Mouse (Mus musculus): Measurements from ENCODE around the gene Pcdh15. TPM values are rescaled to one million over a fixed set of nuclear protein-coding genes. Genes with fewer than 3 reads are reported as not detected.

Pcdh15 gene
- polyA plus RNA-seq, 1 experiment from 2014 or later: 1.1 TPM

GRCm38 (mm10) chr10:73431345-73431744 lies 332.2 kb downstream of the Pcdh15 start:
- H3K27ac ChIP-seq: no peak overlapping the region
- no peak for DNase-seq (ENCODE audit: low spot score)
- H3K4me3 ChIP-seq: no peak overlapping the region
- H3K4me1 ChIP-seq: no peaks in the 10 kb centered on the region
- no peaks in the 10 kb centered on the region for H3K9me3 ChIP-seq (replicated peaks)
- WGBS: 92% methylated on average over 3 of the region's 3 CpGs
- H3K36me3 ChIP-seq: no peaks in the 10 kb centered on the region
- H3K27me3 ChIP-seq (ENCODE audit: low read depth, poor library complexity, severe bottlenecking): no peaks in the 10 kb centered on the region

- Histone ChIP-seq H3K27ac (no peak overlapping the region), H3K27me3 (ENCODE audit: low read depth, poor library complexity, severe bottlenecking) (no peaks in the 10 kb centered on the region), H3K4me3 (no peak overlapping the region), H3K36me3 (no peaks in the 10 kb centered on the region), H3K9me3 (replicated peaks) (no peaks in the 10 kb centered on the region), H3K4me1 (no peaks in the 10 kb centered on the region)
- DNase-seq (ENCODE audit: low spot score): no peak
- WGBS: 87% methylated on average over 2 of the region's 2 CpGs
These were observed 384.9 kb downstream of the Pcdh15 start for GRCm38 (mm10) chr10:73484082-73484481.

GRCm38 (mm10) chr10:73491654-73492053 lies 392.5 kb downstream of the Pcdh15 start:
- H3K4me1 ChIP-seq: no peaks in the 10 kb centered on the region
- 88% methylated on average over 5 of the region's 5 CpGs for WGBS

GRCm38 (mm10) chr10:73514846-73515245 lies 415.7 kb downstream of the Pcdh15 start:
- no peak overlapping the region for H3K4me3 ChIP-seq
- H3K27me3 ChIP-seq (ENCODE audit: low read depth, poor library complexity, severe bottlenecking): no peaks in the 10 kb centered on the region
- no peak overlapping the region for H3K27ac ChIP-seq
- no peak for DNase-seq (ENCODE audit: low spot score)
- WGBS: 88% methylated on average over 3 of the region's 3 CpGs
- peaks cover 8% of the 10 kb centered on the region; the same call in 1 of the 2 replicates for H3K4me1 ChIP-seq
- no peaks in the 10 kb centered on the region for H3K9me3 ChIP-seq (replicated peaks)
- no peaks in the 10 kb centered on the region for H3K36me3 ChIP-seq

More at GRCm38 (mm10) chr10:73491654-73492053, 392.5 kb downstream of the Pcdh15 start:
- Histone ChIP-seq H3K27ac (no peak overlapping the region), H3K27me3 (ENCODE audit: low read depth, poor library complexity, severe bottlenecking) (no peaks in the 10 kb centered on the region), H3K4me3 (no peak overlapping the region), H3K9me3 (replicated peaks) (no peaks in the 10 kb centered on the region), H3K36me3 (no peaks in the 10 kb centered on the region)
- DNase-seq (ENCODE audit: low spot score): no peak

GRCm38 (mm10) chr10:73515742-73516141 lies 416.6 kb downstream of the Pcdh15 start:
- no peak overlapping the region for H3K4me3 ChIP-seq
- peaks cover 13% of the 10 kb centered on the region; the same call in 1 of the 2 replicates for H3K4me1 ChIP-seq
- 77% methylated on average over 2 of the region's 2 CpGs for WGBS
- no peaks in the 10 kb centered on the region for H3K9me3 ChIP-seq (replicated peaks)
- H3K36me3 ChIP-seq: no peaks in the 10 kb centered on the region
- H3K27me3 ChIP-seq (ENCODE audit: low read depth, poor library complexity, severe bottlenecking): no peaks in the 10 kb centered on the region
- no peak for DNase-seq (ENCODE audit: low spot score)
- H3K27ac ChIP-seq: no peak overlapping the region

GRCm38 (mm10) chr10:73519438-73519837 lies 420.3 kb downstream of the Pcdh15 start:
- Histone ChIP-seq H3K4me3 (no peak overlapping the region), H3K27me3 (ENCODE audit: low read depth, poor library complexity, severe bottlenecking) (no peaks in the 10 kb centered on the region), H3K27ac (no peak overlapping the region), H3K4me1 (peaks cover 13% of the 10 kb centered on the region; the same call in 1 of the 2 replicates), H3K36me3 (no peaks in the 10 kb centered on the region), H3K9me3 (replicated peaks) (no peaks in the 10 kb centered on the region)
- peak; percentile 56 for DNase-seq (ENCODE audit: low spot score)
- 46% methylated on average over 3 of the region's 3 CpGs for WGBS

GRCm38 (mm10) chr10:73552831-73553230 lies 453.7 kb downstream of the Pcdh15 start:
- 93% methylated on average over 10 of the region's 10 CpGs for WGBS
- H3K36me3 ChIP-seq: no peaks in the 10 kb centered on the region
- H3K27ac ChIP-seq: no peak overlapping the region
- H3K4me3 ChIP-seq: no peak overlapping the region
- no peaks in the 10 kb centered on the region for H3K9me3 ChIP-seq (replicated peaks)
- no peak for DNase-seq (ENCODE audit: low spot score)
- H3K27me3 ChIP-seq (ENCODE audit: low read depth, poor library complexity, severe bottlenecking): no peaks in the 10 kb centered on the region
- no peaks in the 10 kb centered on the region for H3K4me1 ChIP-seq

- 71% methylated on average over 7 of the region's 7 CpGs for WGBS
- Histone ChIP-seq H3K27ac (no peak overlapping the region), H3K4me1 (no peaks in the 10 kb centered on the region), H3K27me3 (ENCODE audit: low read depth, poor library complexity, severe bottlenecking) (no peaks in the 10 kb centered on the region), H3K36me3 (no peaks in the 10 kb centered on the region), H3K4me3 (no peak overlapping the region), H3K9me3 (replicated peaks) (no peaks in the 10 kb centered on the region)
- peak; percentile 31 for DNase-seq (ENCODE audit: low spot score)
These were observed 465.1 kb downstream of the Pcdh15 start for GRCm38 (mm10) chr10:73564216-73564615.

GRCm38 (mm10) chr10:73574711-73575297 lies 475.7 kb downstream of the Pcdh15 start:
- Histone ChIP-seq H3K9me3 (replicated peaks) (no peaks in the 10 kb centered on the region), H3K36me3 (no peaks in the 10 kb centered on the region), H3K27me3 (ENCODE audit: low read depth, poor library complexity, severe bottlenecking) (no peaks in the 10 kb centered on the region), H3K4me1 (no peaks in the 10 kb centered on the region), H3K4me3 (no peak overlapping the region), H3K27ac (no peak overlapping the region)
- WGBS: 94% methylated on average over 5 of the region's 5 CpGs
- no peak for DNase-seq (ENCODE audit: low spot score)

- no peak overlapping the region for H3K4me3 ChIP-seq
- DNase-seq (ENCODE audit: low spot score): no peak
- no peaks in the 10 kb centered on the region for H3K36me3 ChIP-seq
- H3K9me3 ChIP-seq (replicated peaks): no peaks in the 10 kb centered on the region
- H3K4me1 ChIP-seq: no peaks in the 10 kb centered on the region
- 98% methylated on average over 1 of the region's 1 CpGs for WGBS
- no peak overlapping the region for H3K27ac ChIP-seq
- no peaks in the 10 kb centered on the region for H3K27me3 ChIP-seq (ENCODE audit: low read depth, poor library complexity, severe bottlenecking)
These were observed 568.4 kb downstream of the Pcdh15 start for GRCm38 (mm10) chr10:73667501-73667900.

GRCm38 (mm10) chr10:73700519-73701286 lies 601.6 kb downstream of the Pcdh15 start:
- H3K9me3 ChIP-seq (replicated peaks): no peaks in the 10 kb centered on the region
- no peaks in the 10 kb centered on the region for H3K4me1 ChIP-seq
- 67% methylated on average over 5 of the region's 5 CpGs for WGBS
- no peaks in the 10 kb centered on the region for H3K27me3 ChIP-seq (ENCODE audit: low read depth, poor library complexity, severe bottlenecking)
- no peak for DNase-seq (ENCODE audit: low spot score)
- H3K36me3 ChIP-seq: no peaks in the 10 kb centered on the region
- H3K27ac ChIP-seq: no peak overlapping the region
- H3K4me3 ChIP-seq: no peak overlapping the region

GRCm38 (mm10) chr10:73725566-73726240 lies 626.6 kb downstream of the Pcdh15 start:
- no peaks in the 10 kb centered on the region for H3K36me3 ChIP-seq
- no peaks in the 10 kb centered on the region for H3K27me3 ChIP-seq (ENCODE audit: low read depth, poor library complexity, severe bottlenecking)
- H3K27ac ChIP-seq: no peak overlapping the region
- 82% methylated on average over 7 of the region's 7 CpGs for WGBS
- H3K4me1 ChIP-seq: no peaks in the 10 kb centered on the region
- H3K9me3 ChIP-seq (replicated peaks): no peaks in the 10 kb centered on the region
- no peak for DNase-seq (ENCODE audit: low spot score)
- no peak overlapping the region for H3K4me3 ChIP-seq

- WGBS: 86% methylated on average over 7 of the region's 7 CpGs
- no peak overlapping the region for H3K4me3 ChIP-seq
- H3K27ac ChIP-seq: no peak overlapping the region
- no peaks in the 10 kb centered on the region for H3K9me3 ChIP-seq (replicated peaks)
- DNase-seq (ENCODE audit: low spot score): no peak
- no peaks in the 10 kb centered on the region for H3K4me1 ChIP-seq
- H3K27me3 ChIP-seq (ENCODE audit: low read depth, poor library complexity, severe bottlenecking): no peaks in the 10 kb centered on the region
- H3K36me3 ChIP-seq: no peaks in the 10 kb centered on the region
These were observed 634.1 kb downstream of the Pcdh15 start for GRCm38 (mm10) chr10:73733246-73733645.
